Mouse (Mus musculus): ENCODE data around the gene Chst4. TPM values are rescaled to one million over a fixed set of nuclear protein-coding genes. Genes with fewer than 3 reads are reported as not detected.

Chst4 gene
- total RNA-seq, 2 experiments from 2014 or later: 0.17 TPM; not detected in 1

GRCm38 (mm10) chr8:110006312-110007023, 33.1 kb downstream of the Chst4 start:
- no peak for DNase-seq

- no peak for DNase-seq
Measured at GRCm38 (mm10) chr8:110004300-110004699, 35.2 kb downstream of the Chst4 start.

- no peak for DNase-seq
Measured at GRCm38 (mm10) chr8:110002953-110003352, 36.6 kb downstream of the Chst4 start.

GRCm38 (mm10) chr8:109999974-110000373, 39.6 kb downstream of the Chst4 start:
- DNase-seq: no peak

GRCm38 (mm10) chr8:109998066-109998465, 41.5 kb downstream of the Chst4 start:
- no peak for DNase-seq

- DNase-seq: no peak
Measured at GRCm38 (mm10) chr8:109997381-109997780, 42.2 kb downstream of the Chst4 start.

- no peak for DNase-seq
Measured at GRCm38 (mm10) chr8:109992951-109993350, 46.6 kb downstream of the Chst4 start.

- DNase-seq: no peak
Measured at GRCm38 (mm10) chr8:109992166-109992565, 47.4 kb downstream of the Chst4 start.

GRCm38 (mm10) chr8:109990224-109990623, 49.3 kb downstream of the Chst4 start, which contains the start of gene Tat:
Gene Tat (plus strand): TSS chr8:109990437.
- DNase-seq: no peak

- no peak for DNase-seq
Measured at GRCm38 (mm10) chr8:109989151-109989550, 50.4 kb downstream of the Chst4 start.

- no peak for DNase-seq
Measured at GRCm38 (mm10) chr8:109987776-109988175, 51.8 kb downstream of the Chst4 start.

- DNase-seq: no peak
Measured at GRCm38 (mm10) chr8:109986384-109986783, 53.2 kb downstream of the Chst4 start.

- DNase-seq: peak in 1 of 2 experiments; percentile 46
Measured at GRCm38 (mm10) chr8:109983944-109984343, 55.6 kb downstream of the Chst4 start.

- no peak for DNase-seq
Measured at GRCm38 (mm10) chr8:109982386-109983105, 57.0 kb downstream of the Chst4 start.

GRCm38 (mm10) chr8:109979339-109979738, 60.2 kb downstream of the Chst4 start:
- DNase-seq: no peak

Other genes starting within 250 kb of the Chst4 start
- gene Phlpp2, start 171.2 kb downstream of the Chst4 start, total RNA-seq (2021): 10 to 100 TPM; 25.0 to 31.4 TPM
- gene Marveld3, start 77.5 kb downstream of the Chst4 start, total RNA-seq (2021): not detected
- under 1 TPM in 1 of 2 experiments, not detected in 1; 0.32 TPM for gene Tat, start 49.3 kb downstream of the Chst4 start, total RNA-seq (2021)
- 10 to 100 TPM; 26.8 to 27.4 TPM for gene Zfp612, start 40.0 kb upstream of the Chst4 start, total RNA-seq (2021)
- gene Gm21964, start 61.5 kb upstream of the Chst4 start, total RNA-seq (2021): not detected
- not detected for gene Gm17720, start 63.0 kb upstream of the Chst4 start, total RNA-seq (2021)
- gene Calb2, start 128.5 kb upstream of the Chst4 start, total RNA-seq (2021): 10 to 100 TPM; 44.3 to 51.0 TPM
- gene Cmtr2, start 175.9 kb upstream of the Chst4 start, total RNA-seq (2021): 1 to 10 TPM; 5.3 to 6.8 TPM
- gene Hydin, start 227.2 kb upstream of the Chst4 start, total RNA-seq (2021): under 1 TPM; 0.37 to 0.43 TPM

All from layer of hippocampus, postnatal 36 days (tissue).